Mouse (Mus musculus): ENCODE results near the gene Cdc37. TPM values are rescaled to one million over a fixed set of nuclear protein-coding genes. Genes with fewer than 3 reads are reported as not detected.
"Not testable (repeated sequence)": the region's sequence is repeated elsewhere in the genome, so short reads cannot be mapped to it uniquely, and the experiment has no call there.

The Cdc37 gene
- 221 and 228 TPM in 2 replicates for polyA plus RNA-seq (2016; fragmentation: Nextera tagmentation; extraction: Ambion mirVana)

DNA sequence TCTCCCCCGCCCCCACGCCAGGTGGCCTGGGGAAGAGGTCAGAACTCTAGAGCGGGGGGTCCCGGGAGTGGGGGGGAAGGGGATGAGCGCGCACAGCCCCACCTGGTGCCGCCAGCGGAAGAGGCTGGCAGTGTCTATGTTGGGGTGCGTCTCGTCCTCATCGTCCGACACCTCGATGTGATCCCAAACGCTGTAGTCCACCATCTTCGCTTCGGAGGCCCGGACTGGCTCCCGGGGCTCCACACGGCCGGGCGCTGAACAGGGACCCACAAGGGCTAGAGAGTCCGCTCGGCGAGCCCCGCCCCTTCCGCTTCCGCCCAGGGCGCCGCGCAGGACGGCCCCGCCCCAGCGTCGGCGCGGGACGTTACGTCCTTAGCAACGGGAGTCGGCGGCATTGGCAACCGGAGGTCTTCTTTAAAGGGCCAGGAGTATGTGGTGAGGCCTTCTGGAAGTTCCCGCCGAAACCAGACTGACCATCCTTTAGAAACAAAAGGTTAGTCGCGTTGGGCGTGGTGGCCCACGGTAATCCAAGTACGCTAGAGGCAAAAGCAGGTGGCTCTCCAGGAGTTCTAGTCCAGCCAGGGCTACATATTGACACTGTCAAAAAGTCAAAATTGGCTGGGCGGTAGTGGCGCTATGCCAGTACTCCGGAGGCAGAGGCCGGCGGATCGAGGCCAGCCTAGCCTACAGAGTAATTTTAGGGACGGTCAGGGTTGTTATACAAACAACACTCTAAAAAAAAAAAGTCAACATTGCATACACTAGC lies at the start of gene Cdc37:
Cdc37 (minus strand) TSS at position 329 of the 766 bp plus-strand sequence.
- H3K27me3 ChIP-seq (replicated peaks): no peaks in the 10 kb centered on the region
- no peaks in the 10 kb centered on the region for H3K9me3 ChIP-seq (replicated peaks)
- 3% methylated on average over 56 of the region's 56 CpGs for whole genome bisulfite sequencing (ENCODE audit: insufficient replicate concordance)
- H3K4me3 ChIP-seq: peak within 1 kb of the TSS; percentile 95
- H3K9ac ChIP-seq: peak within 1 kb of the TSS; percentile 91
- peak within 1 kb of the TSS; percentile 83 for H3K27ac ChIP-seq
- H3K4me1 ChIP-seq: peaks cover 62% of the 10 kb centered on the region
- H3K36me3 ChIP-seq: peaks cover 31% of the 10 kb centered on the region
- H3K4me2 ChIP-seq: peak within 1 kb of the TSS; percentile 89
- peak; percentile 94 for ATAC-seq

- no peak overlapping the region for H3K9ac ChIP-seq
- no peak for ATAC-seq
- no peak overlapping the region for H3K4me3 ChIP-seq
- H3K4me1 ChIP-seq: peaks cover 8% of the 10 kb centered on the region
- WGBS (ENCODE audit: insufficient replicate concordance): 82% methylated on average over 3 of the region's 3 CpGs
- no peak overlapping the region for H3K27ac ChIP-seq
- peaks cover 5% of the 10 kb centered on the region; the same call in 1 of the 2 replicates for H3K36me3 ChIP-seq
- no peaks in the 10 kb centered on the region for H3K27me3 ChIP-seq (replicated peaks)
- H3K4me2 ChIP-seq: no peak overlapping the region
- H3K9me3 ChIP-seq (replicated peaks): no peaks in the 10 kb centered on the region
These were observed 49.2 kb upstream of the Cdc37 start for GRCm38 (mm10) chr9:21198960-21199359.

GRCm38 (mm10) chr9:21197981-21198380 lies 48.2 kb upstream of the Cdc37 start:
- Histone ChIP-seq H3K36me3 (peaks cover 5% of the 10 kb centered on the region; the same call in 1 of the 2 replicates), H3K4me1 (peaks cover 8% of the 10 kb centered on the region), H3K27me3 (replicated peaks) (no peaks in the 10 kb centered on the region), H3K9ac (no peak overlapping the region), H3K9me3 (replicated peaks) (no peaks in the 10 kb centered on the region), H3K4me2 (no peak overlapping the region), H3K27ac (no peak overlapping the region), H3K4me3 (no peak overlapping the region)
- 65% methylated on average over 4 of the region's 4 CpGs for WGBS (ENCODE audit: insufficient replicate concordance)
- no peak for ATAC-seq

- H3K4me2 ChIP-seq: peak overlapping the region; percentile 5
- no peak for ATAC-seq
- H3K27me3 ChIP-seq (replicated peaks): no peaks in the 10 kb centered on the region
- H3K27ac ChIP-seq: no peak overlapping the region
- no peaks in the 10 kb centered on the region for H3K9me3 ChIP-seq (replicated peaks)
- WGBS (ENCODE audit: insufficient replicate concordance): 68% methylated on average over 19 of the region's 19 CpGs
- no peak overlapping the region for H3K9ac ChIP-seq
- H3K4me1 ChIP-seq: peaks cover 8% of the 10 kb centered on the region
- H3K36me3 ChIP-seq: peaks cover 5% of the 10 kb centered on the region; the same call in 1 of the 2 replicates
- no peak overlapping the region for H3K4me3 ChIP-seq
These were observed 47.0 kb upstream of the Cdc37 start for GRCm38 (mm10) chr9:21196521-21197433.

- H3K9me3 ChIP-seq (replicated peaks); ATAC-seq; H3K36me3 ChIP-seq; H3K4me3 ChIP-seq; H3K4me1 ChIP-seq; H3K27me3 ChIP-seq (replicated peaks); H3K27ac ChIP-seq; H3K9ac ChIP-seq; H3K4me2 ChIP-seq: not testable (repeated sequence)
- 65% methylated on average over 7 of the region's 7 CpGs for WGBS (ENCODE audit: insufficient replicate concordance)
These were observed 46.1 kb upstream of the Cdc37 start for GRCm38 (mm10) chr9:21195736-21196505.

DNA sequence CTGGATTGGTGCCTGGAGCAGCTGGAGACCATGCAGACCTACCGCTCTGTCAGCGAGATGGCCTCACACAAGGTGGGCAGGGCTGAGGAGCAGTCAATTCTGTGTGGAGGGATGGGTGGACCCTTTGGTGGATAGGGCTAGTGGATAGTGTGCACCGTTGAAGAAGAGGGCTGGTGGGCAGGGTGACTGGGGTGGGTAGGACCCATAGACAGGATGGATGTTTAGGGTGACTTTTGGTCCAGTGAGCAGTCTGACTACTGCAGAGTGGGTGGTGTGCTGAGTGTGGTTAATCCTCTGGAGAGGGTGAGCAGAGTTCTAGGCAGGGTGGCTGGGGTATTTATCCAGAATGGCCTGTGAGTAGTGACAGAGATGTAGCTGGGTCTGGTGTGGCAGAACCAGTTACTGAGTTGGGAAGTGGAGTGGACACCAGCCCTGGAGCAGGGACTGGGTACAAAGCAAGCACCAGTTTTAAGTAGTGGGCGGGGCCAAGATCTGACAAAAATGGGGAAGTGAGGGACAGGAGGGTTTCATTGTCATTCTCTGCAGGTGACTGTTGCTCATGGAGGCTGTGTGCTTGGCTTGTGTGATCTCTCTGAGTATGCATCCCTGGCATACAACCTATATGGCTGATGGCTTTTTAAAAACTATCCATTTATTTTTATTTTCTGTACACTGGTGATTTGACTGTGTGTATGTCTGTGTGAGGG lies 45.2 kb upstream of the Cdc37 start:
- Histone ChIP-seq H3K36me3 (peaks cover 2% of the 10 kb centered on the region; the same call in 1 of the 2 replicates), H3K9ac (no peak overlapping the region), H3K27ac (no peak overlapping the region), H3K4me1 (peaks cover 8% of the 10 kb centered on the region), H3K4me2 (no peak overlapping the region), H3K4me3 (no peak overlapping the region), H3K27me3 (replicated peaks) (no peaks in the 10 kb centered on the region), H3K9me3 (replicated peaks) (no peaks in the 10 kb centered on the region)
- ATAC-seq: no peak
- WGBS (ENCODE audit: insufficient replicate concordance): 72% methylated on average over 4 of the region's 4 CpGs

DNA sequence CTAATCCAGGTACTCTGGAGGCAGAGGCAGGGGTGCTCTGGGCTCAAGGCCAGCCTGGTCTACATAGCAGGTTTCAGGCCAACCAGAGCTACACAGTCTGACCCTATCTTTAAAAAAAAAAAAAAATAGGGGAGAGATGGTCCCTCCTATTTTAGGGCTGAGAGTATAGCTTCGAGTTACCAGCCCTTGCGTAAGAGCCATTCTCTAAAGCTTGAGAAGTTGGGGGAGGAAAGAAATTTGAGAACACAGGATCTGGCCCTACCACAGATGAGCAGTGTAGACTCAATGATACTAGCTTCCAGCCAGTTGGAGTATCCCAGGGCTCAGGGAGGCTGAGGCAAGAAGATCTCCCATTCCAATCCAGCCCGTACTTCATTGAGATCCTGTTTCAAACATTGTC lies 44.0 kb upstream of the Cdc37 start:
- H3K4me2 ChIP-seq: no peak overlapping the region
- no peaks in the 10 kb centered on the region for H3K9me3 ChIP-seq (replicated peaks)
- H3K27ac ChIP-seq: no peak overlapping the region
- H3K36me3 ChIP-seq: no peaks in the 10 kb centered on the region
- H3K27me3 ChIP-seq (replicated peaks): no peaks in the 10 kb centered on the region
- no peak for ATAC-seq
- H3K4me1 ChIP-seq: peaks cover 8% of the 10 kb centered on the region
- 72% methylated on average over 3 of the region's 3 CpGs for WGBS (ENCODE audit: insufficient replicate concordance)
- H3K4me3 ChIP-seq: no peak overlapping the region
- H3K9ac ChIP-seq: no peak overlapping the region

DNA sequence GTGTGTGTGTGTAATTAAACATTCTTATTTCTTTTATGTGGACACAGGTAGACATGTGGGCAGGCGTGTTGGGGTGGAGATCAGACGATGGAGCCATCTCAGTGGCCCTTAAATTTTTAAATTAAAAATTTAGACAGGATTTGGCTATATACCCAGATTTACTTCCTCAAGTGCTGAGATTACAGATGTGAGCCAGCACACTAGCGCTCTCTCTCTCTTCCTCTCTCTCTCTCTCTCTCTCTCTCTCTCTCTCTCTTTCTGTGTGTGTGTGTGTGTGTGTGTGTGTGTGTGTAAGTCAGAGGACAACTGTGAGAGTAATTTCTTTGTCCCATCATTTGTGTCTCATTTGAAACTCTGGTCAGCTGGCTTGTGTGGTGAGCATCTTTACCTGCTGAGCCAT lies 40.9 kb upstream of the Cdc37 start:
- Histone ChIP-seq H3K36me3 (no peaks in the 10 kb centered on the region), H3K4me2 (no peak overlapping the region), H3K27me3 (replicated peaks) (no peaks in the 10 kb centered on the region), H3K9me3 (replicated peaks) (no peaks in the 10 kb centered on the region), H3K4me3 (no peak overlapping the region), H3K27ac (no peak overlapping the region), H3K9ac (no peak overlapping the region), H3K4me1 (peaks cover 14% of the 10 kb centered on the region)
- no peak for ATAC-seq
- WGBS (ENCODE audit: insufficient replicate concordance): 72% methylated on average over 3 of the region's 3 CpGs

DNA sequence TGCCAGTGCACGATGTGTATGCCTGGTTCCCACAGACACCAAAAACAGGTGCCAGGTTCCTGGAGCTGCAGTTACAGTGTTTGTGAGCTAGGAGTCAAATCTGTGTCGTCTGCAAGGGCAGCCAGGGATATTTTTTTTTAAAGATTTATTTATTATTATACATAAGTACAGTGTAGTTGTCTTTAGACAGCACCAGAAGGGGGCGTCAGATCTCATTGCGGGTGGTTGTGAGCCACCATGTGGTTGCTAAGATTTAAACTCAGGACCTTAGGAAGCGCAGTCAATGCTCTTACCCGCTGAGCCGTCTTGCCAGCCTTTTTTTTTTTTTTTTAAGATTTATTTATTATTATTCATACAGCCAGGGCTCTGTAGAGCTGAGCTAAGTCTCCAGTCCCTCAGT lies 40.1 kb upstream of the Cdc37 start:
- no peak overlapping the region for H3K4me2 ChIP-seq
- no peak overlapping the region for H3K4me3 ChIP-seq
- no peak for ATAC-seq
- H3K27me3 ChIP-seq (replicated peaks): no peaks in the 10 kb centered on the region
- no peaks in the 10 kb centered on the region for H3K9me3 ChIP-seq (replicated peaks)
- H3K36me3 ChIP-seq: no peaks in the 10 kb centered on the region
- 48% methylated on average over 7 of the region's 7 CpGs for WGBS (ENCODE audit: insufficient replicate concordance)
- H3K27ac ChIP-seq: no peak overlapping the region
- H3K4me1 ChIP-seq: peaks cover 16% of the 10 kb centered on the region
- H3K9ac ChIP-seq: no peak overlapping the region

GRCm38 (mm10) chr9:21185436-21185835 lies 35.7 kb upstream of the Cdc37 start:
- no peak for ATAC-seq
- no peaks in the 10 kb centered on the region for H3K9me3 ChIP-seq (replicated peaks)
- no peaks in the 10 kb centered on the region for H3K27me3 ChIP-seq (replicated peaks)
- H3K4me1 ChIP-seq: peaks cover 58% of the 10 kb centered on the region
- no peak overlapping the region for H3K4me3 ChIP-seq
- 90% methylated on average over 5 of the region's 5 CpGs for WGBS (ENCODE audit: insufficient replicate concordance)
- H3K27ac ChIP-seq: no peak overlapping the region
- no peaks in the 10 kb centered on the region for H3K36me3 ChIP-seq
- H3K9ac ChIP-seq: no peak overlapping the region
- no peak overlapping the region for H3K4me2 ChIP-seq

DNA sequence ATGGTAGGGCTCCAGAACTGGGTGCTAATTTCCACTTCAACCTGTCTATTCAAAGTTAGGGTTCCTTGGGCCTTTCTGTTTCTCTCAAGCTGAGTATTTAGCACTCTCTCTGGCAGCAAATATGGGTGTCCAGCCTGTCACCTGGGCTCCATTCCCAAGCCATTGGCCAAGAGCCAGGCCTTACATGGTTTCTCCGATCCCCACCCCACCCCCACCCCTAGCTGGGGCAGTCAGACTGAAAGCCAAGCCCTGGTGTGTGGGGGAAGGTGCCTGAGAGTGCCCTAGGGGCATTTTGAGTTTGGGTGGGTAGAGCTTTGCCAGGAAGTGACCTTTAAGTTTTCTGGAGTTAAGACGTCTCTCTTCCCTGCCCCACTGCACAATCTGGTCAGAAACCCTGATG lies 35.0 kb upstream of the Cdc37 start:
- no peak for ATAC-seq

More for the DNA sequence above, 35.0 kb upstream of the Cdc37 start:
- Histone ChIP-seq H3K27me3 (replicated peaks) (0 out of 2 replicates have a peak, but pooled peaks cover 2% of the 10 kb centered on the region), H3K9ac (no peak overlapping the region), H3K36me3 (no peaks in the 10 kb centered on the region), H3K4me3 (no peak overlapping the region), H3K9me3 (replicated peaks) (no peaks in the 10 kb centered on the region), H3K4me1 (peaks cover 58% of the 10 kb centered on the region), H3K27ac (no peak overlapping the region), H3K4me2 (peak overlapping the region; percentile 82)
- WGBS (ENCODE audit: insufficient replicate concordance): 51% methylated on average over 2 of the region's 2 CpGs
